Mouse (Mus musculus) C2C12 (cell line): ENCODE data around the gene Fau.

Experiments used
- CEBPB ChIP-seq: IDR thresholded peaks from one replicate; pipeline ENCODE4 v1.6.1; 2011; ENCODE audit warnings: low read depth, mild to moderate bottlenecking, control low read depth, moderate library complexity
- CTCF ChIP-seq: IDR thresholded peaks from one replicate; pipeline ENCODE4 v1.5.1; 2011; ENCODE audit not compliant: control insufficient read depth, insufficient read depth, insufficient read length
- MYOG ChIP-seq: IDR thresholded peaks from one replicate; pipeline ENCODE4 v1.6.1; 2011; ENCODE audit not compliant: control insufficient read depth, insufficient read length; ENCODE audit errors: extremely low read depth

DNA sequence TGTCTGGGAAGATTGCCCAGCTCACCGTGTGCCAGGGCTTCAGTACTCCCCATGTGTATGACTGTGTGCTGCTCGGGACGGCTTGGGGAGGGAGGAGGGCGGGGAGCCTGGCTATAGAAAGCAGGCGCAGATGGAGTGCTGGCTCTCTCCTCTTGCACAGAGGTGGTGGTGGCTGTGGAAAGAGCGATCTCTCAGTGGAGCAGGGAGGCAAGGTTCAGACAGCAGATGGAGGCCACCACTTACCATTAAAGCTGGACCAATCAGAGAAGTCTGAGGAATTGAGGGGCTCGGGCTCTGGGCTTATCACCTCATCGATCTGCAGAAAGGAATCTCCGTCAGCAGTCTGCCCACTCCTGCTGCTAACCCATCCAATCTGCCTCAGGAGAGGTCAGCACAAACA lies 24.5 kb downstream of the Fau start, which contains the start of gene Gm28374:
- TF ChIP-seq CTCF (no peak), CEBPB (no peak), MYOG (no peak)
